Mouse (Mus musculus): Measurements from ENCODE around the gene Avp.

Avp gene

DNA sequence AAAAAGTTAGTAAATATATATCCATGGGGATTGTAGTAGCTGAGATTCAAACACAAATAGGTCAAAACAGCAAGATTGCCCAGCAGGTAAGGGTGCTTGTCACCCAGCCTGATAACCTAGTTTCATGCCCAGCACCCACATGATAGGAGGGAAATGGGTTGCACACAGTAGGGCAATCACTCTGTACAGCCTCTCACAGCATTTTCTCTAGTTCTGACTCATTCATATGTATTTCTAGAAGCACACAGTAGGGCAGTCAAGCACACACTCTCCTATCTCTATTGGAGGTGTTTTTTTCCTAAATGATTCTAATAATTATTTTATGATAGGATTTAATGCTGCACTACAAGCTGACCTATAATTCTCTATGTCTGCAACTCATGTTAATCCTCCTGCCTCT, 12.4 kb downstream of the Avp start:
- DNase-seq = no peak

DNA sequence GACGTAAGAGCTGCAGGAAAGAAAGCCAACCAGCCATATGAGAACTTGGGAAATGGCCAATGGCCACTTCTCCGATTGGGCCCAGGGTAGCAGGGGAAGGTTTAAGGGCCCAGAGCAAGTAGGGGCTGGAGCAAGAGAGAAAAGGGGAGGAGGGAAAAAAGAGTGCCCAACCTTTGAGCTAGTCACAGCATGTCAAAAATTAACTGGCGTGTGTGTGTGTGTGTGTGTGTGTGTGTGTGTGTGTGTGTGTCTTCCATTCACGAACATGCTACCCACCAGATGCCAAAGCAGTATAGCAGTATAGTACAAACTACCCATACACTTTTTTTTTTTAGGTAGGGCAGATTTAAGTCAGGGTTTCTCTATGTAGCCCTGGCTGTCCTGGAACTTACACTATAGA, 13.4 kb downstream of the Avp start:
- DNase-seq = no peak

DNA sequence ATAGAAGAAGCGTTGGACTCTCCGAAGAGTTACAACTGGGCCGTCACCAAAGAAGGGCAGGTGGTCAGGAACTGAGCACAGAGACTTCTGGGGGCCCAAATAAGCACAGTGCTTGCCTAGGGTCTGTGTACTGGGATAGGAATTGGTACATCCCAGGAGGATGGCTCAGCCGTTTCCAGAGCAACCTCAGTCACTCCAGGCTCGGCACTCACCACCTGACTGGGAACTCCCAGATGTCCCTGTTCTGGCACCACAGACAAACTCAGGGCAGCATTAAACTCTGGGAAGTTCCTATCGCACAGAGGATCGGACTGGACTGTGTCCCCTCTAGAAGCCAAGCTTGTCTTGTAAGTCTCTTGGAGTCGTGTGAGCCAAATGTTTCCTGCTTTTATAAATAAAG, 17.4 kb downstream of the Avp start:
- DNase-seq = no peak

DNA sequence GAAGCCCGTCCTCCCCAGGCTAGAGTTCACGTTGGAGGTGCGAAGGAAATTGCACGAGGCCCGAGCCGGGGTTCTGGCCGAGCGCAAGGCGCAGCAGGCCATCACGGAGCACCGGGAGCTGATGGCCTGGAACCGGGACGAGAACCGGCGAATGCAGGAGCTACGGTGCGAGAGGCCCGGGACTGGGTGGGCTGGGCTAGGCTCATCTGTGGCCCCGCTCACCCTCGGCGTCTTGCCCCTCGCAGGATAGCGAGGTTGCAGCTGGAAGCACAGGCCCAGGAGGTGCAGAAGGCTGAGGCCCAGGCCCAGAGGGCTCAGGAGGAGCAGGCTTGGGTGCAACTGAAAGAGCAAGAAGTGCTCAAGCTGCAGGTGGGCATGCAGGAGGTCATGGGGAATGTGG, 18.3 kb downstream of the Avp start:
- no peak for DNase-seq

DNA sequence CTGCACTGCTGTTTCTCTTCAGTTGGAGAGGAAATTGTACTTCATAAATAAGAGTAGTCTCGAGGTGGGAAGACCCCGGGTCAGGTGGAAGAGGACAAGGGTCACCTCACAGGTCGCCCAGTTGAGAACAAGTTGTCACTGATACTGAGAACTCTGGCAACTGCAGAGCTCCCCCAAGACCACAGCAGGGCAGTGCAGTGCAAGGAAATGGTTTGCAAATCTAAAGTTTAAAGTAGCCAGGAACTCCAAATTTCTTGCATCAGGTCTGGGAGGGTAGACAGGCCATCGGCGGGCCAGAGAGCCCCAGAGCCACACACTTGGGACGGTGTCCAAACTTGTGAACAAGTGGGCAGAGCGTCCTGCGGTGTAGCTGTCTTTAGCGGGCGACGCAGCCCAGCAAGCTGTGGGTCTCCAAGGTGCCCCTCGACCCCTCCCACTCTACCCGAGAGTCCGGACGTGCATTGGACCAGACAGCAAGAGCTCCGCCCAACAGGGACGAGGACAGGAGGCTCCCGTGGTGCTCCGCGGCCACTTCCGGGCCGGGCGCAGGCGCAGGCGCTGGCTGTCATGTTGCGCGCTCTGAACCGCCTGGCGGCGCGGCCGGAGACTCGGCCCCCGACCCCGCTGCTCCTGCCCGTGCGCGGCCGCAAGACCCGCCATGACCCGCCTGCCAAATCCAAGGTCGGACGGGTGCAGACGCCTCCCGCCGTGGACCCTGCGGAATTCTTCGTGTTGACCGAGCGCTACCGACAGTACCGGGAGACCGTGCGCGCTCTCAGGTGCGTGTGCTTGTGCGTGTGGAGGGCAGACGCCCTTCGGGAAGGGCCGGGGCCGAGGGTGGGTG, 18.9 kb downstream of the Avp start, which contains the start of gene Mrps26:
Mrps26 (plus strand) TSS at position 531 of the 844 bp plus-strand sequence.
- DNase-seq = peak; percentile 94 to 97

DNA sequence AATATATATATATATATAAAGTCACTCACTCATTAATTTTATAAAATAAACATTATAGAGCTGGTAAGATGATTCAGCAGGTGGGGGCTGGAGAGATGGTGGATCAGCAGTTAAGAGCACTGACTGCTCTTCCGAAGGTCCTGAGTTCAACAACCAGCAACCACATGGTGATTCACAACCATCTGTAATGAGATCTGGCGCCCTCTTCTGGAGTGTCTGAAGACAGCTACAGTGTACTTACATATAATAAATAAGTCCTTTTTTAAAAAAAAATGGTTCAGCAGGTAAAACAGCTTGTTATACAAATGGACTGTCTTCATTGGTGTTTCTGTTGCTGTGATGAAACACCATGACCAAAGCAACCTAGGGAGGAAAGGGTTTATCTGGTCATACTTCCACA, 24.3 kb downstream of the Avp start:
- DNase-seq = no peak

DNA sequence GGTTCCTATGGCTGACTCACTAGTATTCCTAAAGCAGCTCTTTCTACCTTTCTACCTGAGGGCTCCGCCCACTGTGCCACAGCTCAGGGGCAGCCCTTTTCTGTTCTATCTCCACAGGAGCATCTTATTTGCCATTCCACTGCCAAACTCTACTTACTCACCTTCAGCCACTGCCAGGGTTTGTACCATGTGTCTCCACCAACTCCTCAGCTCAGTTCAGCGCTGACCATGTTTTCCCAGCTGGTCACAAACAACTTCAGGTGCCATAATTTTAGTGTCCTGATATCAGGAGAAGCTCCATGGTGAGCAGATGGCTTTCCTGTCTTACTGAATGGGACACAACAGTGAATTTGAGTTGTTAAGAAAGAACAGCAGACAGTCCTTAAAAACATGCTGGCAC, 24.9 kb downstream of the Avp start:
- DNase-seq = no peak

DNA sequence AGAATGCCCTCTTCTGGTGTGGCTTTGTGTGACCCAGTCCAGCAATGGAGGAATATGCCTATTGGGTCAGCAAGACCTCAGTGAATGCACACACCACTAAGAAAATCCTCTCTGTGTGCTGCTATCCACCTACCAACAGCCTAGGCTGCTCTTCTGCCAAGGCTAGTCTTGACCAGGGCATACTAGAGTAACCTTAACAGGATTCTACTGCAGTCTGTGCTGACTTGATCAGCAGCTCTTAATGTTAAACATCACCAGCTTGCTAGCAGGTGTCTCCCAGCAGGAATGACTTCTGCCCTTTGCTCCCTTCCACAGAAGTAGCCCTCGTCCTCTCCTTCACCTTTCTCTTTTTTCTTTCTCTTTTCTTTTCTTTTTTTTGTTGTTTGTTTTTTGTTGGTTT, 26.1 kb downstream of the Avp start:
- no peak for DNase-seq

DNA sequence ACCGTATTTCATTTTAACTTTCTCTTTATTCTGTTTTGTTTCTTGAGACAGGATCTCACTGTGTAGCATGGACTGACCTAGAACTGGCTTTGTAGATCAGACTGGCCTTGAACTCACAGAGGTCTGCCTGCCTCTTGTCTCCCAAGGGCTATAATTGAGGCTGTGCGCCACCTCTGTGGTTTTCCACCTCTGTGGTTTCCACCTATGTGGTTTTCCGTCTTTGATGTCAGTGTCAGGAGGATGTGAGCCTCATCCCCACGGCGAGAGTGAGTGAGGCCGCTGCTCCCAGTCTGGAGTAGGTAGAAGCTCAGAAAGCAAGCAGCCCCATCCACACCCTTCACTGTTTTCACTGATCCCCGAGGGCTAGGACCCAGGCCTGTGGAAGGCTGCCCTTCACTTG, 27.5 kb downstream of the Avp start:
- DNase-seq = no peak

DNA sequence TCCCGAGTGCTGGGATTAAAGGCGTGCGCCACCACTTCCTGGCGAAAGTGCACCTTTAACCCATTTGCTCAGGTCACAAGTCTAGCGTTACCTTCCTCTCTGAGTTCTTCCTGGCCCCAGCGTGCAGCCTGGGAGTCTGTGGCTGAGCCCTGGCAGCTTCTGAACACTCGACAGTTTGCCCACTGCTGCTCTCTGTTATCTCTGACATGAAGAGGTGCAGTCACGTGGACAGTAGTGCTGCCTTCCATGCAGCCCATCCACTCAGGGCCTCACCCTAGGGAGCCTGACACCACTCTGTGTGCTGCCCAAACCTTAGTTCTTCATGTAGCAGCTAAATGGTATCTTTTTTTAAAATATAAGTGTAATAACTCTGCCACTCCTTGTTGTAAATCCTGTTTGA, 35.4 kb downstream of the Avp start:
- no peak for DNase-seq

DNA sequence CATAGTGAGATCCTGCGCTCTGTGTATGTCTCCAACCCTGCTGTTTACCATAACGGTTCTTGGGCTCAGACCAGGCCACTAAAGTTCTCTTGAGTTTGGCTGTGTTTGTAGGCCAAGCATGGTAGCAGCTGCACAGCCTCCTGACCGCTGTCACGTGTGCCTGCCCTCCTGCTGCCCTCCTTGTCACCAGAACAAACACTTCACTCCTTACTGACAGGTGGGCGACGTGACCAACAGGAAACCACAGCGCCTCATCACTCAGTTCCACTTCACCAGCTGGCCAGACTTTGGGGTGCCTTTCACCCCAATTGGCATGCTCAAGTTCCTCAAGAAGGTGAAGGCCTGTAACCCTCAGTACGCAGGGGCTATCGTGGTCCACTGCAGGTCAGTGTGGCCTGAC, 42.1 kb downstream of the Avp start:
- DNase-seq = peak; percentile 6 to 27

DNA sequence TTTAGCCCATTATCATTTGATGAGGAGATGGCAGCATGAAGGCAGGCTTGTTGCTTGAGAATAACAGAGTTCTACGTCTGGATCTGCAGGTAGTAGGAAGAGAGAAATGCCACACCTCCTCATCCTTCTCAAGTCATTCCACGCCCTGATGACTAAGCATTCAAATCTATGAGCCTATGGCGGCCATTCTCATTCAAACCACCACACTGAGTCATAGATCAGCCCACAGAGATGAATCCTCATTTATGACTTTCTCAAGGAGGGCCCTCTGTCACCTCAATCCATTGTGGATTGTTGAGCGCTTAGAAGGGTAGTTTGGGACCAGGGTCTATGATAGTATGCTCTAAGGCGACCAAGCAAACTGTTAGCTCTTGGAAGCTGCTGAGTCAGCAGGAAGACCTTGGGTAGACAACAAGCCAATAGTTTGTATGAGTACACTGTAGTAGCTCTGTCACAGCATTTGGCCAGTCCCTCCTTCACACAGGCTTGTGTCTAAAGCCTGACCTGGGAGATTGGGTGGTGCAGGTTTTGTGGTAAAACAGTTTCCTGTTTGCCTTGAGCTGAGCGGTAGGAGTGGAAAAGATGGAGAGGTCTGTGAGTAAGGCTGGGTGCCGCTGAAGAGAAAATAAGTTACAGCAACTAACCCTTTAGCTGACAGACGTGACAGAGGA, 43.3 kb downstream of the Avp start:
- no peak for DNase-seq

DNA sequence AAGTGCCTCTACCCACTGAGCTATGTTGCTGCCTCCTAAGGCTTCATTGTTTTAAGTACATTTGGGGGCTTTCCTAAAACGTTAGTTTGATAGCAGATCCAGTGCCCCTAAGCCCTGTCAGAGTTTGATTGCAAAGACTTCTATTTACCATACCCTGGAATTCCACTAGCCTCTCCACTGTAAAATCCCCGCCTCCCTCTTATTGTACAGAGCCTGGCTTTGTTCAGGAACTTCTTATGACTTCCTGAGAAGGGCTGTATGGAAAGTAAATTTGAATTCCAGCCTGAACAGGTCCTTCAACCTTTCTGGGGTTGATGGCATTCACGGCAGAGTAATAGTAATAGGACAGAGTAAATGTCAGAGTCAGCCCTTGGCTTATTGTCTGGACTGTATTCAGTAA, 45.5 kb downstream of the Avp start:
- DNase-seq = no peak

DNA sequence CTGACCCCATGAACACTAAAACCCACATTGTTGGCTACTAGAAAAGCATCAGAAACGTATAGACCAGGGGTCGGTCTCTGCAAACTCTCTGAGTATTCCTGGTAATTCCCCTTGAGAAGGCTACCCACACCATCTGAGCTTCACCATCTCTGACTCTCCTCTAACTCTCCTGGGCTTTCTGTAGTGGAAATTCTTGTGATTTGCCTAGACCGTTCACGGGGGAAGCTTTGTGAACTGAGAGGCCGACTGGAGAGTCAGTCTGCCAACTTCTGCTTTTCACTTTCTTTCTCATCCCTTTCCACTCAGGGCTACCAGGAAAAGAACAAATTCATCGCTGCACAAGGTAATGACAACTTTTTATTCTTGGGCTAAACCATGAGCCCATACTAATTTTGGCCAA, 47.3 kb downstream of the Avp start:
- no peak for DNase-seq

DNA sequence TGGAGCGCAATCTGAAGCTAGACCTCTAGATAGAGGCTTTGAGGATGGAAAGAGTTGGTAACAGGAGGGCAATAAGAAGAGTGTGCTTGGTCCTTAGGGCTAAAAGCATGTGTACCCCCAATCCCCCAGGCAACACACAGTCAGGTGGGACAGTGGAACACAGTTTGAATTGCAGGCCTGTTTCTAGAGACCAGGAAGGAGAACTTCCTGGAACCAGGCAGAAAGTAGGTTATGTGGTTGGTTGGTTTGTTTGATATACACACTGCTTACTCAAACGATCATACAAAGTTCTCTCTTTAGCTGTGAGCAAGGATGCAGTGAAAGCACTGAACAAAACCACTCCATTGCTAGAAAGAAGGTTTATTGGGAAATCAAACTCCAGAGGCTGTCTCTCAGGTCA, 50.2 kb downstream of the Avp start:
- no peak for DNase-seq
